Mouse (Mus musculus) gastrocnemius, adult 18-20 months (tissue): ENCODE data around the gene Cdc123. TPM values are rescaled to one million over a fixed set of nuclear protein-coding genes. Genes with fewer than 3 reads are reported as not detected.

Experiments used
- total RNA-seq, 2 experiments: library from RNA; stranded (reverse); gene quantifications; 2 replicates each; pipeline ENCODE4 v1.2.3; 2021

Cdc123 gene
- total RNA-seq, 2 experiments from 2014 or later: 74.5 to 76.7 TPM

Other genes starting within 250 kb of the Cdc123 start
- gene Camk1d, start 130.6 kb downstream of the Cdc123 start, total RNA-seq: 1 to 10 TPM in 1 of 2 experiments, under 1 TPM in 1; 0.82 to 2.0 TPM
- gene Nudt5, start 145 bp downstream of the Cdc123 start, total RNA-seq: 1 to 10 TPM; 3.2 to 3.3 TPM
- not detected for gene Gm13199, start 17.8 kb upstream of the Cdc123 start, total RNA-seq
- 10 to 100 TPM; 29.4 to 31.9 TPM for gene Sec61a2, start 50.3 kb upstream of the Cdc123 start, total RNA-seq
- gene Dhtkd1, start 97.6 kb upstream of the Cdc123 start, total RNA-seq: 1 to 10 TPM; 1.7 to 2.6 TPM
- 10 to 100 TPM; 29.0 to 29.4 TPM for gene Upf2, start 106.3 kb upstream of the Cdc123 start, total RNA-seq